Mouse (Mus musculus) kidney, adult 2 months (tissue): ENCODE results near the gene Thsd7a. TPM values are rescaled to one million over a fixed set of nuclear protein-coding genes. Genes with fewer than 3 reads are reported as not detected.

Experiments
- DNase-seq: peaks from one replicate; pipeline ENCODE4 v3.0.0; 2021
- H3K27ac ChIP-seq: fragments of 200-500 bp; 2 replicates; pipeline ENCODE4 v1.5.1; 2012; ENCODE audit warnings: low read depth, low read length, control low read depth, inconsistent platforms; ENCODE audit not compliant: insufficient read depth
- H3K27me3 ChIP-seq: fragments of 200-500 bp; replicated peaks from 2 replicates; pipeline ENCODE4 v1.6.1; 2012; ENCODE audit warnings: mild to moderate bottlenecking, moderate library complexity, low read length, inconsistent platforms; ENCODE audit not compliant: control insufficient read depth, insufficient read depth
- H3K36me3 ChIP-seq: fragments of 200-500 bp; 2 replicates; pipeline ENCODE4 v1.6.1; 2012; ENCODE audit warnings: mild to moderate bottlenecking, moderate library complexity, low read length, inconsistent platforms; ENCODE audit not compliant: control insufficient read depth, insufficient read depth
- H3K4me1 ChIP-seq: fragments of 200-500 bp; 2 replicates; pipeline ENCODE4 v1.6.1; 2011; ENCODE audit warnings: low read length; ENCODE audit not compliant: control insufficient read depth, insufficient read depth
- H3K4me3 ChIP-seq: fragments of 200-500 bp; 2 replicates; pipeline ENCODE4 v1.5.1; 2011; ENCODE audit warnings: mild to moderate bottlenecking, low read depth, low read length, control low read depth; ENCODE audit not compliant: insufficient read depth
- CTCF ChIP-seq: fragments of 200-500 bp; conservative IDR thresholded peaks from 2 replicates; pipeline ENCODE4 v1.5.1; 2011; ENCODE audit warnings: low read depth, mild to moderate bottlenecking, control low read depth, low read length, moderate library complexity, mixed read lengths; ENCODE audit not compliant: insufficient read depth, insufficient read length
- POLR2A ChIP-seq: fragments of 200-500 bp; IDR thresholded peaks from one replicate; pipeline ENCODE4 v1.6.1; 2011; ENCODE audit warnings: low read depth, low read length, control low read depth
- WGBS: fragments of 180-500 bp; shearing (Covaris S2); methylation state at CpG from one replicate; pipeline ENCODE4 v1.1.7; 2018; 5-methylcytosine and 5-hydroxymethylcytosine counted together
- polyA plus RNA-seq: library from polyadenylated mRNA; depleted of rRNA; stranded (reverse); fragments of >200 nt; gene quantifications from 2 replicates; pipeline ENCODE4 v1.2.3, GENCODE M21; 2012

Gene Thsd7a
- polyA plus RNA-seq, 1 experiment, result 5.7 TPM

DNA sequence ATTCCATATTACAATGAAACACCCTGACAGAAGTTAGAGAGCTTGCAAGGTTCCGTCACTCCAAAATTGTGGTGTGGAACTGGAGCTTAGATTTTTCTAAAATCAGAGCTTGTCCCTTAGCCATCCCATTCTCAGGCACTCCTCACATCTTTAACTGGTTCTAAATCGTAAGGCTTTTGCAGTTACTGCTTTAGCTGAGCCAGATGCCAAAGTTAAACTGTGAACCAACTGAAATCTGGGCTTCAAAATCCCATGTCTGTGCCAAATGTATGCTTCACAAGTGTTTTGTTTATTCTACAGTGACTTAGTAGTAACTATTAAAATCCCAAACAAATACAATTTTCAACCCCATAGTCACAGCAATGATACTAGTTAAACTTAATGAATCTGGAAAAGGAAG lies 242.3 kb downstream of the Thsd7a start:
- 80% methylated on average over 2 of the region's 2 CpGs for WGBS
- Histone ChIP-seq H3K36me3 (no peaks in the 10 kb centered on the region), H3K4me1 (no peaks in the 10 kb centered on the region)

DNA sequence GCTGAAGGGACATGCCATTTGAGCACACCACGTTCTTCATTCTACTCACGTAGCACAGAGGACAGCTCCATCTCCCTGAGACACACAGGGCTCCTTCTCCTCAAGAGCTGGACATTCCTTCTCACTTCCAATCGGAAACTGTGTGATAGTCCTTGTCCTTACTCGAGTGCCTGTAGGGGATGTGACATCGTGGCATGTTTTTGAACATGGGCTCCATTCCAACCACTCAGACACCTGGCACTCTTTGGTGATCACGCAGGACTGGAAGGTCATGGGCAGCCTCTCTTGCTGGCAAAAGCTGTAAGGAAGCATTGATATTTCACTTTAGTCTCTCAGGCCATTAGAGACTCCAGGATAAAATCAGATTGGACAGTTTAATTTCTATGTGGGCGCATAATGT lies 245.3 kb downstream of the Thsd7a start:
- TF ChIP-seq CTCF, result no peak
- TF ChIP-seq POLR2A, result no peak
- WGBS, result 93% methylated on average over 7 of the region's 7 CpGs
- no peak overlapping the region for H3K27ac ChIP-seq
- H3K36me3 ChIP-seq, result no peaks in the 10 kb centered on the region
- H3K4me1 ChIP-seq, result no peaks in the 10 kb centered on the region
- no peak overlapping the region for H3K4me3 ChIP-seq
- no peak for DNase-seq
- no peaks in the 10 kb centered on the region for H3K27me3 ChIP-seq

More for the DNA sequence above, 242.3 kb downstream of the Thsd7a start:
- no peak overlapping the region for H3K27ac ChIP-seq
- no peaks in the 10 kb centered on the region for H3K27me3 ChIP-seq
- TF ChIP-seq CTCF, result no peak
- no peak for TF ChIP-seq POLR2A
- H3K4me3 ChIP-seq, result no peak overlapping the region
- DNase-seq, result no peak

DNA sequence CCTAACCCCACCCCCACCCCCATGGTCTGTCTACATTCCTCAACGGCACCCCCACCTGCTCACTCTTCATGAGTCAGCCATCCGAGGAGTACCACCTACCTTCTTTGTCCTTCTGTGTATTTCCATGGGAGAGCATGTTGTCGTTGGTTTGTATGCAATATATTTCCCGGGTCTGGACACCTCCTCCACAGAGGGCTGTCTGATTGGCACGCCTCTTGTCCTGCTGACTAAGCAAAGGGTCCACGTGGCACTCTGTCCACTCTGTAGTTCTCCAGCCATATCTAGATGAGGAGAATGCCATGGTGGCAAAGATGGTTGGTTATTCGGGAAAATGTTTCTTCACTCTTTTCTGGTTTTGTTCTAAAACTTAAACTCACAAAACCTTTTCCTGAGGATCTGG lies 248.3 kb downstream of the Thsd7a start:
- H3K4me1 ChIP-seq, result no peaks in the 10 kb centered on the region
- WGBS, result 73% methylated on average over 7 of the region's 7 CpGs

DNA sequence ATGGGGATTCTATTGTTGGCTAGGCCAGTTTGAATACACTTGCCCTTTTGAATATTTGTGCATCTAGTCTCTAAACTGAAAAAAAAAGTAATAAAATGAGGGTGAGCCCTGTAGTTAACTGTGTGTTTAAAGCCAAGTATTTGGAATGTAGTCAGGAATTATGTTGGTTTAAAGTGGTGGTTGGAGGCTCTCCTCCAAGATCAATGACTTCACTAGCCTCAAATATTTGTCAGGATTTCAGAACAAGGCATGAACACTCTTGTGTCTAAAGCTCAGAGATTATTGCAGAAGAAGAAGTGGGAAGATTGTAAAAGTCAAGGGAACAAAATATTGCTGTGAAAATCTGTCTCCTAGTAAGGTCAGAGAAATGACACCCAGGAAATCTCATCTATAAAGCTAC lies 249.3 kb downstream of the Thsd7a start:
- H3K36me3 ChIP-seq, result no peaks in the 10 kb centered on the region
- H3K27me3 ChIP-seq, result no peaks in the 10 kb centered on the region
- TF ChIP-seq CTCF (no peak), POLR2A (no peak)
- H3K27ac ChIP-seq, result no peak overlapping the region
- H3K4me1 ChIP-seq, result no peaks in the 10 kb centered on the region
- H3K4me3 ChIP-seq, result no peak overlapping the region
- no peak for DNase-seq

More for the DNA sequence above, 248.3 kb downstream of the Thsd7a start:
- Histone ChIP-seq H3K36me3 (no peaks in the 10 kb centered on the region), H3K27me3 (no peaks in the 10 kb centered on the region), H3K4me3 (no peak overlapping the region), H3K27ac (no peak overlapping the region)
- TF ChIP-seq CTCF (no peak), POLR2A (no peak)
- no peak for DNase-seq

DNA sequence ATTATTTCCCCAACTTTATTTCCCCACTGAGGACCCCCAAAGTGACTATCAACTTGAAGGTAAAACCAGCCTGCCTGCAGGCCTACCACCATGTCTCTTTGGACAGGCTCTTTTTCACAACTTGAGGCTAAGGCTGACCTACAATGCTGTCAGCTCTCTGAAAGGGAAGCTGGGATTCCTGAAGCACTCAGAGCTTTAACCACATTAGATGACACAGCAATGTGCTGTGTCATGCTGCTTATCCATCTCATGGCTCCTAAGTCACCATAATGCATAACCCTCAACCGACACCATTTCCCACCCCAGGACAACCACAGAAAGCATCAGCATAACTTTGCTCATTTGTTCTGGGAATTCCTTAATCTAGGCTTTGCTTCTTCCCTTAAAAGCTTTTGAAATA lies 255.6 kb downstream of the Thsd7a start:
- Histone ChIP-seq H3K27ac (no peak overlapping the region), H3K27me3 (no peaks in the 10 kb centered on the region), H3K4me1 (no peaks in the 10 kb centered on the region), H3K4me3 (no peak overlapping the region), H3K36me3 (no peaks in the 10 kb centered on the region)
- TF ChIP-seq POLR2A, result no peak
- no peak for TF ChIP-seq CTCF
- WGBS, result 84% methylated on average over 1 of the region's 1 CpGs
- DNase-seq, result no peak

DNA sequence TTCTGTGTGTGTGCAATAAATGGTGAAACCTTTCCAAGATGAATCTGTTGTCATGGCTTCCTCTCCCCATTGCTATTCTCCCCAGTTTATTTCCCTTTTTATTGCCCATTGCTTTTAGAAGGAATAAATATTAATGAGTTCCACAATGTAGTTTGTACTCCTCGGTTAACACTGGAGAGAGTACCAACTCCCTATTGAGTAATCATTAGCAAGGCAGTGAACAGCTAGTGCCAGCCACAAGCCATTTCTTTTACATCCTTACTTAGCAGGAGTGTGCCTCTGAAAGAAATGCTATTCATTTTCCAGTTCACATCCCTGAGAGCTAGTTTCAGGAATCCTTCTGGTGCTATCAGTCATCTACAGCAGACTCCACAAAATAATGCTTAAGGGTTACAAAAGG lies 260.3 kb downstream of the Thsd7a start:
- no peaks in the 10 kb centered on the region for H3K4me1 ChIP-seq
- TF ChIP-seq POLR2A (no peak), CTCF (no peak)
- 22% methylated on average over 1 of the region's 1 CpGs for WGBS

DNA sequence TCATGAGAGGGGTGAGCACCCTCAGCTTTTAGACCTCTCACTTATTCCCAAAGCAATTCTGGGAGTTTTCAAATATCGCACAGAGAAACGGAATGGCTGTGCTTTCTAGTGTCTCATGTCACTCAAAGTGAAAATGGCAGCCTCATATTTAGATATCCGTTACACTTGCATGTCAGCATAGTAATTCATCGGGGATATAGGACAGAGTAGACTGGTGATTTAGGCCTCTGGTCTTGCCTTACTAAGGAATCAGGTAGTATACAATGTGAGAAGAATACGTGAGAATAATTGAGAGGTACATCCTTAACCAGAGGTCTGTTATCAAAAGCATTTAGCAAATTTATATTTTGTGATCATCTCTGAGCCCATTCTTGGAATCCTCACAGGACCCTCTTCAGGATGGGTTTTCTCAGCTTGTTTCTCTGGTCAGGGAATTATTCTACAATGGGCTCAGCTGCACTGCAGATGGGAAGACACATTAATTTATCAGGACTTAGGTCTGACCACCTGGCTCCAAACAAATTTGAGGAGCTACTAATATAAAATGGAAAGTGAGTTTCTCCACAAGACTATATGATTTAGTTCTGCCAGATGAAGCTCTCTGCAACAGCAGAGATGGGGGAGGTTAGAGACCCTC lies 267.6 kb downstream of the Thsd7a start:
- no peak for TF ChIP-seq POLR2A
- no peak for TF ChIP-seq CTCF
- Histone ChIP-seq H3K4me3 (no peak overlapping the region), H3K36me3 (no peaks in the 10 kb centered on the region), H3K27me3 (no peaks in the 10 kb centered on the region), H3K27ac (no peak overlapping the region), H3K4me1 (no peaks in the 10 kb centered on the region)
- WGBS, result 87% methylated on average over 5 of the region's 5 CpGs
- DNase-seq, result no peak

More for the DNA sequence above, 260.3 kb downstream of the Thsd7a start:
- Histone ChIP-seq H3K36me3 (no peaks in the 10 kb centered on the region), H3K27ac (no peak overlapping the region), H3K4me3 (no peak overlapping the region), H3K27me3 (no peaks in the 10 kb centered on the region)
- peak; percentile 15 for DNase-seq

DNA sequence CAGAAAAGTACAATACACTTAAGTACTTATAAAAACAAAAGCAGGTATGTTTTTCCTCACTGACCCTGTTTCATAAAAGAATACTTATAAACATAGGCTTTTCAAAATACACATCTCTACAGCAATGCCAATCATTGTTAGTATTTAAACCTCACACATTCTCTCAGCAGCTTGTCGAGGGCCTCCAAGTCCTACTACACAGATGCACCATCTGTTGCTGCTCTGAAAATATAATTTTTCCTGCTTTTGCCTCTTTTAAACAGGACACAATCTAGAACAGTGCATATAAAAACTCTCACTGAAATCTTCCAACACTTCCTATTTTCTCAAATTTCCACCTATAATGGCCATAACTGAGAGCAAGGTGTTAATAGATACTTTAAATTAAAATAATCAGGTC lies 270.9 kb downstream of the Thsd7a start:
- H3K4me1 ChIP-seq, result no peaks in the 10 kb centered on the region
- WGBS, result 92% methylated on average over 1 of the region's 1 CpGs
- DNase-seq, result no peak
- no peak overlapping the region for H3K4me3 ChIP-seq
- TF ChIP-seq POLR2A, result no peak
- no peak for TF ChIP-seq CTCF
- H3K36me3 ChIP-seq, result no peaks in the 10 kb centered on the region
- H3K27ac ChIP-seq, result no peak overlapping the region
- no peaks in the 10 kb centered on the region for H3K27me3 ChIP-seq
